Mouse (Mus musculus): ENCODE results near the gene Nup160. TPM values are rescaled to one million over a fixed set of nuclear protein-coding genes. Genes with fewer than 3 reads are reported as not detected.

The Nup160 gene
- 8.4 and 12.9 TPM in 2 replicates for polyA plus RNA-seq (2012; rRNA removed; ENCODE audit: low replicate concordance)

DNA sequence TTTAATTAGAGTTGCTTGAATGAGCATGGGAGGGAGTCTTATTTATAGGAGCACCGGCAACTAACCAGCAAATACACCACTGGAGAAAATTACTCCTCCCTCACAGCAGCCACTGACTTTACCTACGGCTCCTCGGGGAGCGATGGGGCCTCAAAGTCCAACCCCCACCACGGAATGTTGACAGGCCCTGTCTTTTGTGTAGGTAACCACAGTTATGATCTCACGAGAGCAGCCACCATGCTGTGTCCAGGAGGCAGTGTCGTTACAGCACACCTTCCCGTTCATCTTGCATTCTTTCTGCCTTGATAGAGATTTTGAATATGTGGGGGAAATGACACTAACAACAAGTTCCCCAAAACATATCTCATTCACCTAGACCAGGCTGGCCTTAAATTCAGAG is at the start of gene Nup160:
Gene Nup160, plus strand, starts transcription at position 209 of the 400 bp plus-strand sequence.

DNA sequence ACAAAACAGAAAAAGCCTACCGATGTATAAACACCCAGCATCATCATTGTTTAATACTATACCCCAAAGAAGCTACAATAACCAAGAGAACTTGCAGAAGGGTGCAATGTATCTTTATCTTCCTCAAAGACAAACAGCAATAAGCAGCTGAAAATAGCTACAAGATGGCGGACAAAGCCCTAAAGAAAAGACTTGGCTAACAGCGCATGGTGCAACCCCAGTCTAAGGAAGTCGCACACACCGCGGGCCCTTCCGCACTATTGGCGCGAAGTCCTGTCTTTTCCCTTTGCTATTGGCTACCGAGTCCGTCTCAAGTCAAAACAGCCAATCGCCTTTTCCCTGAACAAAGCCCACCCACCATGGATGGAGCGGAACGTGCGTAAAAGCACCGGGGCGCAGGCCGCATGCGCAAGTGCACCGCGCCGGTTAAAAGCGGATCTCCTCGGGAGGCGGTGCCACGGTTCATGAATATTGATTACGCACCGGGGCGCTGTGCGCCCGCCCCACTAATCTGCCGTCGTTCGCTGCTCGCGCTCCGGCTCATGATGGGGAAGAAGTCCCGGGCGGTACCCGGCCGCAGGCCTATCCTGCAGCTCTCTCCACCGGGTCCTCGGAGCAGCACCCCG is 68.2 kb downstream of the Nup160 start, which contains the start of gene Fnbp4:
Gene Fnbp4, plus strand, starts transcription at position 318 of the 626 bp plus-strand sequence.

DNA sequence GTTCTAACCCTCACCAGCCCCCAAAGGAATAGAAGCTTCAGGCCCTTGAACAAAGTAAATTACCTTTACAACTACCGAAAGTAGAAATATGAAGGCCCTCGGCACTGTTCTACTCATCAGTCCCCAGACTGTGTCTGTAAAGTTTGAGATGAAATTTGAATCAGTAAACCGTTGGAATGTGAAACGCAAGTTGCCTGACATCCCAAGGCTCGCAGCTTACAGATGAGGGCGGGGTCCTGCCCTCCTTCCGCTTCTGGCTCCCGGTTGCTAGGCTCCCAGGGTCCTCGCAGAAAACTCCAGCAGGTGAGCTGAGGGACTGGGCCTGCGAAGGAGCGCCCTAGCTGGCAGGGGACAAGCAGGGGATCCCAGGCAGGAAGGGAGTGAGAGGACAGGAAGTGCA is 105.4 kb downstream of the Nup160 start, which contains the start of gene Agbl2:
Gene Agbl2, plus strand, starts transcription at position 270 of the 400 bp plus-strand sequence.

Other genes with a start within 250 kb of the Nup160 start
- gene Ptprj, start 96.6 kb upstream of the Nup160 start, polyA plus RNA-seq (2012; rRNA removed; ENCODE audit: low replicate concordance): 5.5 and 14.2 TPM in 2 replicates
- gene Fnbp4, start 68.2 kb downstream of the Nup160 start, polyA plus RNA-seq (2012; rRNA removed; ENCODE audit: low replicate concordance): 26.5 and 47.8 TPM in 2 replicates
- gene Agbl2, start 105.5 kb downstream of the Nup160 start, polyA plus RNA-seq (2012; rRNA removed; ENCODE audit: low replicate concordance): 0.43 and 0.99 TPM in 2 replicates
- gene Mtch2, start 169.9 kb downstream of the Nup160 start, polyA plus RNA-seq (2012; rRNA removed; ENCODE audit: low replicate concordance): 145 and 253 TPM in 2 replicates
- gene C1qtnf4, start 208.6 kb downstream of the Nup160 start, polyA plus RNA-seq (2012; rRNA removed; ENCODE audit: low replicate concordance): 0.75 and 7.3 TPM in 2 replicates
- 19.5 and 20.9 TPM in 2 replicates for gene Kbtbd4, start 227.5 kb downstream of the Nup160 start, polyA plus RNA-seq (2012; rRNA removed; ENCODE audit: low replicate concordance)
- gene Ndufs3, start 227.6 kb downstream of the Nup160 start, polyA plus RNA-seq (2012; rRNA removed; ENCODE audit: low replicate concordance): 224 and 304 TPM in 2 replicates